ENCODE assay signal across 9 mouse cellular contexts in genomic region chr12:79944714-79945493, GRCm38 (mm10).
A peak's percentile ranks its signal among the peaks of the same experiment; 100 is the strongest.
DNase-seq lines count a peak whose midpoint lies in the region; ATAC-seq lines count a peak whose summit lies in the region.
"Had no signal": no experiment of that assay in that cellular context is flagged by ENCODE, and none has a peak within 500 bp of the region (broad histone marks: within the 10 kb centered on the region; RNA-seq: fewer than 3 reads in every experiment).

No protein-coding gene starts in this region.

- no peak overlapping the region for H3K9ac ChIP-seq in forebrain, embryonic 16.5 days (replicated peaks; ENCODE audit: low read depth, low read length)

- H3K9me3 ChIP-seq in forebrain, embryonic 10.5 days, result no peaks in the 10 kb centered on the region
- H3K9me3 ChIP-seq in forebrain, embryonic 16.5 days (ENCODE audit: control insufficient read depth, low read length), result no peaks in the 10 kb centered on the region
- no peaks in the 10 kb centered on the region for H3K9me3 ChIP-seq in midbrain, embryonic 10.5 days (replicated peaks)

- H3K4me1 ChIP-seq in forebrain, embryonic 10.5 days, result peaks cover 64% of the 10 kb centered on the region
- no peaks in the 10 kb centered on the region for H3K4me1 ChIP-seq in forebrain, embryonic 16.5 days (replicated peaks; ENCODE audit: control insufficient read depth, insufficient read depth, low read length)
- H3K4me1 ChIP-seq in midbrain, embryonic 10.5 days, result peaks cover 60% of the 10 kb centered on the region

- no peak overlapping the region for H3K4me2 ChIP-seq in forebrain, embryonic 16.5 days (ENCODE audit: low read length)

- peak; percentile 38 for DNase-seq in forebrain, embryonic 10.5 days (ENCODE audit: extremely low spot score, low spot score)
- peak; percentile 84 for DNase-seq in embryo, embryonic 9.5 days (ENCODE audit: extremely low spot score)
- DNase-seq in heart, postnatal 4 days, result peak; percentile 69
- peak; percentile 70 for DNase-seq in large intestine, adult 2 months (ENCODE audit: low read depth, low spot score)
- peak; percentile 62 for DNase-seq in midbrain, embryonic 10.5 days (ENCODE audit: low spot score)
- no peak for DNase-seq in Muller cell, postnatal 12 days (ENCODE audit: inconsistent ontology term)
- no peak for DNase-seq in thymus, postnatal 36 days

- ATAC-seq in forebrain, embryonic 16.5 days, result no peak

- H3K27ac ChIP-seq in forebrain, embryonic 10.5 days, result peak overlapping the region; percentile 85
- no peak overlapping the region for H3K27ac ChIP-seq in forebrain, embryonic 16.5 days (ENCODE audit: low read length)
- peak overlapping the region; percentile 83 for H3K27ac ChIP-seq in midbrain, embryonic 10.5 days (replicated peaks)

- H3K4me3 ChIP-seq in forebrain, embryonic 10.5 days, result no peak overlapping the region
- H3K4me3 ChIP-seq in forebrain, embryonic 16.5 days (replicated peaks; ENCODE audit: low read length), result no peak overlapping the region
- no peak overlapping the region for H3K4me3 ChIP-seq in midbrain, embryonic 10.5 days
- H3K4me3 ChIP-seq: erythroblast, embryonic 14.5 days had no signal

- 23% methylated on average over 6 of the region's 6 CpGs for WGBS in forebrain, embryonic 10.5 days
- WGBS in forebrain, embryonic 16.5 days, result 44% methylated on average over 6 of the region's 6 CpGs
- WGBS in large intestine, adult 2 months, result 9% methylated on average over 6 of the region's 6 CpGs
- 19% methylated on average over 6 of the region's 6 CpGs for WGBS in midbrain, embryonic 10.5 days

- peaks cover 5% of the 10 kb centered on the region; the same call in 1 of the 2 replicates for H3K27me3 ChIP-seq in forebrain, embryonic 10.5 days (ENCODE audit: poor library complexity, severe bottlenecking)
- H3K27me3 ChIP-seq in forebrain, embryonic 16.5 days (replicated peaks; ENCODE audit: control insufficient read depth, insufficient read depth, low read length), result no peaks in the 10 kb centered on the region
- peaks cover 50% of the 10 kb centered on the region for H3K27me3 ChIP-seq in midbrain, embryonic 10.5 days (ENCODE audit: low read depth, poor library complexity, severe bottlenecking)

- no peaks in the 10 kb centered on the region for H3K36me3 ChIP-seq in forebrain, embryonic 10.5 days (replicated peaks)
- no peaks in the 10 kb centered on the region for H3K36me3 ChIP-seq in forebrain, embryonic 16.5 days (ENCODE audit: control insufficient read depth, insufficient read depth)
- H3K36me3 ChIP-seq in midbrain, embryonic 10.5 days, result no peaks in the 10 kb centered on the region

Comparison
In these comparisons a context has a peak if more than half of its experiments do, and no peak if none do; other contexts are left out.
1. DNase-seq: peak in forebrain, embryonic 10.5 days (single experiment), embryo, embryonic 9.5 days (single experiment), heart, postnatal 4 days (single experiment), large intestine, adult 2 months (single experiment) and midbrain, embryonic 10.5 days (single experiment); none in Muller cell, postnatal 12 days (single experiment) and thymus, postnatal 36 days (0 of 2).